Mouse (Mus musculus): Measurements from ENCODE around the gene Olfr623. TPM values are rescaled to one million over a fixed set of nuclear protein-coding genes. Genes with fewer than 3 reads are reported as not detected.

Olfr623 gene
- polyA plus RNA-seq (2014; fragmentation: Nextera tagmentation; extraction: Ambion mirVana) = not detected in 2 replicates

GRCm38 (mm10) chr7:103663598-103663997 lies at the start of gene Olfr623:
Gene Olfr623 (minus strand): TSS chr7:103663698.
- Histone ChIP-seq H3K9ac (replicated peaks; ENCODE audit: low read depth, low read length) (no peak within 1 kb of the TSS), H3K4me2 (ENCODE audit: low read depth, low read length) (no peak within 1 kb of the TSS), H3K4me1 (ENCODE audit: control insufficient read depth, insufficient read depth, low read length) (no peaks in the 10 kb centered on the region), H3K36me3 (ENCODE audit: control insufficient read depth, insufficient read depth, low read length) (no peaks in the 10 kb centered on the region), H3K27me3 (ENCODE audit: control insufficient read depth, insufficient read depth, low read length) (no peaks in the 10 kb centered on the region), H3K4me3 (ENCODE audit: low read depth, low read length) (no peak within 1 kb of the TSS), H3K27ac (ENCODE audit: low read depth, low read length) (no peak within 1 kb of the TSS), H3K9me3 (ENCODE audit: control insufficient read depth, low read length) (no peaks in the 10 kb centered on the region)
- ATAC-seq (ENCODE audit: low read depth) = no peak

- H3K27ac ChIP-seq (ENCODE audit: low read depth, low read length) = no peak overlapping the region
- no peaks in the 10 kb centered on the region for H3K36me3 ChIP-seq (ENCODE audit: control insufficient read depth, insufficient read depth, low read length)
- WGBS = 36% methylated on average over 2 of the region's 2 CpGs
- no peaks in the 10 kb centered on the region for H3K9me3 ChIP-seq (ENCODE audit: control insufficient read depth, low read length)
- no peaks in the 10 kb centered on the region for H3K4me1 ChIP-seq (ENCODE audit: control insufficient read depth, insufficient read depth, low read length)
- no peak overlapping the region for H3K4me2 ChIP-seq (ENCODE audit: low read depth, low read length)
- H3K4me3 ChIP-seq (ENCODE audit: low read depth, low read length) = no peak overlapping the region
- no peak overlapping the region for H3K9ac ChIP-seq (replicated peaks; ENCODE audit: low read depth, low read length)
- H3K27me3 ChIP-seq (ENCODE audit: control insufficient read depth, insufficient read depth, low read length) = no peaks in the 10 kb centered on the region
- no peak for ATAC-seq (ENCODE audit: low read depth)
Measured at GRCm38 (mm10) chr7:103712024-103712423, 48.5 kb upstream of the Olfr623 start.

- no peak for ATAC-seq (ENCODE audit: low read depth)
- no peaks in the 10 kb centered on the region for H3K4me1 ChIP-seq (ENCODE audit: control insufficient read depth, insufficient read depth, low read length)
- no peaks in the 10 kb centered on the region for H3K27me3 ChIP-seq (ENCODE audit: control insufficient read depth, insufficient read depth, low read length)
- H3K9me3 ChIP-seq (ENCODE audit: control insufficient read depth, low read length) = no peaks in the 10 kb centered on the region
- H3K36me3 ChIP-seq (ENCODE audit: control insufficient read depth, insufficient read depth, low read length) = no peaks in the 10 kb centered on the region
- H3K27ac ChIP-seq (ENCODE audit: low read depth, low read length) = no peak overlapping the region
- no peak overlapping the region for H3K4me2 ChIP-seq (ENCODE audit: low read depth, low read length)
- no peak overlapping the region for H3K4me3 ChIP-seq (ENCODE audit: low read depth, low read length)
- H3K9ac ChIP-seq (replicated peaks; ENCODE audit: low read depth, low read length) = no peak overlapping the region
- WGBS = 89% methylated on average over 4 of the region's 4 CpGs
Measured at GRCm38 (mm10) chr7:103699469-103699868, 36.0 kb upstream of the Olfr623 start.

DNA sequence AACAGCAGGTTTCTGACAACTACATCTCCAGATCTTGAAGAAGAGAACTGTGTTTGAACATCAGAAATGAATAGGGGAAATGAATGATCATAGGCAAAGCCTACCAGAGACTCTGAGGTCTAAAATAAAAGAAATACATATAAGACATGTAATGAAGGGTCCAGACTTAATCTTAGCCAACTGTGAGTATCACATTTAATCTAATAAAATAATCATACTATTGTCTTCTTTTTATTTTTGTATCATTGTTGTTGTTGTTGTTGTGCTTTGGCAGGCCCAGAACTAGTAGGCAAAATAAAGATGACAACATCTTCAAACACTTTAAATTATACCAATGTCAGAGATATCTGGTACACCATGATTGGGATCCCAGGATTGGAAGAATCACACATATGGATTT lies 18.9 kb upstream of the Olfr623 start, which contains the start of gene Olfr625-ps1:
TSS of gene Olfr625-ps1 (plus strand) at position 301 of the 400 bp plus-strand sequence.
- Histone ChIP-seq H3K27me3 (ENCODE audit: control insufficient read depth, insufficient read depth, low read length) (no peaks in the 10 kb centered on the region), H3K4me1 (ENCODE audit: control insufficient read depth, insufficient read depth, low read length) (no peaks in the 10 kb centered on the region), H3K4me3 (ENCODE audit: low read depth, low read length) (no peak within 1 kb of the TSS), H3K36me3 (ENCODE audit: control insufficient read depth, insufficient read depth, low read length) (no peaks in the 10 kb centered on the region), H3K9me3 (ENCODE audit: control insufficient read depth, low read length) (no peaks in the 10 kb centered on the region), H3K4me2 (ENCODE audit: low read depth, low read length) (no peak within 1 kb of the TSS), H3K27ac (ENCODE audit: low read depth, low read length) (no peak within 1 kb of the TSS), H3K9ac (replicated peaks; ENCODE audit: low read depth, low read length) (no peak within 1 kb of the TSS)
- ATAC-seq (ENCODE audit: low read depth) = no peak

GRCm38 (mm10) chr7:103671091-103671490 lies 7.6 kb upstream of the Olfr623 start, which contains the start of gene Olfr624:
Gene Olfr624 (minus strand): TSS chr7:103671191.
- Histone ChIP-seq H3K4me1 (ENCODE audit: control insufficient read depth, insufficient read depth, low read length) (no peaks in the 10 kb centered on the region), H3K9ac (replicated peaks; ENCODE audit: low read depth, low read length) (no peak within 1 kb of the TSS), H3K36me3 (ENCODE audit: control insufficient read depth, insufficient read depth, low read length) (no peaks in the 10 kb centered on the region), H3K27me3 (ENCODE audit: control insufficient read depth, insufficient read depth, low read length) (no peaks in the 10 kb centered on the region), H3K27ac (ENCODE audit: low read depth, low read length) (no peak within 1 kb of the TSS), H3K4me3 (ENCODE audit: low read depth, low read length) (no peak within 1 kb of the TSS), H3K4me2 (ENCODE audit: low read depth, low read length) (no peak within 1 kb of the TSS), H3K9me3 (ENCODE audit: control insufficient read depth, low read length) (no peaks in the 10 kb centered on the region)
- WGBS = 92% methylated on average over 2 of the region's 2 CpGs
- no peak for ATAC-seq (ENCODE audit: low read depth)

DNA sequence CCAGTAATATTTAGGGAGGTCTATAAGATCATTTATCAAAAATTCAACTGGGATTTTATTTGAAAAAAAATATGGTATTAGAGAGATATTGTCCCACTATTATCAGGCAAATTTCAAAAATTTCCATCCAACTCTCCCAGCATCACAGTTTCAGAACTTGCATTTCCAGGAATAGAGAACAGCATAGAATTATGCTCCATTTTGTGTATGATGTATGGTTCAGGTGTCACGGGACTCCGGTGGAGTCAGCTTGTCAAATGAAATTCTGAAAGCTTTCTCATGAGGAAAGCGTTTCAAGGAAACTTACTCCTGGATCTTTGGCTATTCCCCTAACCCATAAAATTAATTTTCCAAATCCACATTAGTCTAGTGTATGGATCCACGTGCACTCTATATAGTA lies 19.4 kb downstream of the Olfr623 start:
- no peak for ATAC-seq (ENCODE audit: low read depth)
- H3K27me3 ChIP-seq (ENCODE audit: control insufficient read depth, insufficient read depth, low read length) = no peaks in the 10 kb centered on the region
- WGBS = 90% methylated on average over 4 of the region's 4 CpGs

DNA sequence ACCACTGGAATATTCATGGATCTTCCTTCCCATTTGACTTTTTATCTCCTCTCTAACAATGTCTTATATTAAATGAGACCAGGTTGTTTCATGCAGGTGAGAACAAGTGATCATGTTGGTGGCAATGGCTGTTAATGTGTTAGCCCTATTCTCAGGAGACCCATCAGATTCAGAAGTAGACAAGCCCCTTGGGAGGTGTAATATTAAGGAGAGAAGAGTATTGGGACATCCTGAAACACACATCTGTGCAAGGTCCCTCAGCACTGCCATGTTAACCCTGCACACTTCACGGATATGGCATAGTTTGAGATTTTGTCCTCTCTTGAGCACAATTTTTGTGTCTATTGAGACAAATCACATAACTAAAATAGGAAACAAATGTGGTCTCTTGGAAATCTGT lies 20.9 kb downstream of the Olfr623 start, which contains the start of gene Olfr622:
TSS of gene Olfr622 (minus strand) at position 101 of the 400 bp plus-strand sequence.
- Histone ChIP-seq H3K36me3 (ENCODE audit: control insufficient read depth, insufficient read depth, low read length) (no peaks in the 10 kb centered on the region), H3K9me3 (ENCODE audit: control insufficient read depth, low read length) (no peaks in the 10 kb centered on the region), H3K4me2 (ENCODE audit: low read depth, low read length) (no peak within 1 kb of the TSS), H3K27ac (ENCODE audit: low read depth, low read length) (no peak within 1 kb of the TSS), H3K9ac (replicated peaks; ENCODE audit: low read depth, low read length) (no peak within 1 kb of the TSS), H3K27me3 (ENCODE audit: control insufficient read depth, insufficient read depth, low read length) (no peaks in the 10 kb centered on the region), H3K4me3 (ENCODE audit: low read depth, low read length) (no peak within 1 kb of the TSS), H3K4me1 (ENCODE audit: control insufficient read depth, insufficient read depth, low read length) (no peaks in the 10 kb centered on the region)
- whole genome bisulfite sequencing = 84% methylated on average over 1 of the region's 1 CpGs
- ATAC-seq (ENCODE audit: low read depth) = no peak

More for the DNA sequence above, 19.4 kb downstream of the Olfr623 start:
- no peaks in the 10 kb centered on the region for H3K9me3 ChIP-seq (ENCODE audit: control insufficient read depth, low read length)
- H3K4me2 ChIP-seq (ENCODE audit: low read depth, low read length) = no peak overlapping the region
- H3K9ac ChIP-seq (replicated peaks; ENCODE audit: low read depth, low read length) = no peak overlapping the region
- H3K4me3 ChIP-seq (ENCODE audit: low read depth, low read length) = no peak overlapping the region
- H3K4me1 ChIP-seq (ENCODE audit: control insufficient read depth, insufficient read depth, low read length) = no peaks in the 10 kb centered on the region
- no peaks in the 10 kb centered on the region for H3K36me3 ChIP-seq (ENCODE audit: control insufficient read depth, insufficient read depth, low read length)
- H3K27ac ChIP-seq (ENCODE audit: low read depth, low read length) = no peak overlapping the region

GRCm38 (mm10) chr7:103636795-103637194 lies 26.7 kb downstream of the Olfr623 start:
- Histone ChIP-seq H3K4me3 (ENCODE audit: low read depth, low read length) (no peak overlapping the region), H3K4me1 (ENCODE audit: control insufficient read depth, insufficient read depth, low read length) (no peaks in the 10 kb centered on the region), H3K36me3 (ENCODE audit: control insufficient read depth, insufficient read depth, low read length) (no peaks in the 10 kb centered on the region), H3K27me3 (ENCODE audit: control insufficient read depth, insufficient read depth, low read length) (no peaks in the 10 kb centered on the region), H3K9me3 (ENCODE audit: control insufficient read depth, low read length) (no peaks in the 10 kb centered on the region), H3K9ac (replicated peaks; ENCODE audit: low read depth, low read length) (no peak overlapping the region), H3K27ac (ENCODE audit: low read depth, low read length) (no peak overlapping the region), H3K4me2 (ENCODE audit: low read depth, low read length) (no peak overlapping the region)
- no peak for ATAC-seq (ENCODE audit: low read depth)

GRCm38 (mm10) chr7:103612434-103612833 lies 51.1 kb downstream of the Olfr623 start, which contains the start of gene Olfr620:
Gene Olfr620 (minus strand): TSS chr7:103612534.
- H3K9ac ChIP-seq (replicated peaks; ENCODE audit: low read depth, low read length) = no peak within 1 kb of the TSS
- ATAC-seq (ENCODE audit: low read depth) = no peak
- no peak within 1 kb of the TSS for H3K4me3 ChIP-seq (ENCODE audit: low read depth, low read length)
- no peaks in the 10 kb centered on the region for H3K36me3 ChIP-seq (ENCODE audit: control insufficient read depth, insufficient read depth, low read length)
- H3K27me3 ChIP-seq (ENCODE audit: control insufficient read depth, insufficient read depth, low read length) = no peaks in the 10 kb centered on the region
- 73% methylated on average over 2 of the region's 2 CpGs for WGBS
- no peaks in the 10 kb centered on the region for H3K4me1 ChIP-seq (ENCODE audit: control insufficient read depth, insufficient read depth, low read length)
- no peaks in the 10 kb centered on the region for H3K9me3 ChIP-seq (ENCODE audit: control insufficient read depth, low read length)
- no peak within 1 kb of the TSS for H3K4me2 ChIP-seq (ENCODE audit: low read depth, low read length)
- no peak within 1 kb of the TSS for H3K27ac ChIP-seq (ENCODE audit: low read depth, low read length)
